Mouse (Mus musculus): ENCODE results near the gene Hoxa6.

GRCm38 (mm10) chr6:52164051-52164625 is 44.4 kb downstream of the Hoxa6 start:
- TF ChIP-seq EP300 (IDR thresholded peaks at IDR 0.05; ENCODE audit: low read depth in 1 of 2, low read length in 2 of 2) (no peak), POLR2A (IDR thresholded peaks at IDR 0.05; ENCODE audit: control insufficient read depth in 1 of 2, insufficient read depth in 1 of 2, low read depth in 1 of 2, low read length in 2 of 2, poor library complexity in 1 of 2) (no peak), JUND (IDR thresholded peaks at IDR 0.05; ENCODE audit: low read depth, low read length) (no peak), ELF1 (IDR thresholded peaks at IDR 0.05; ENCODE audit: low read depth, low read length) (no peak), CTCF (IDR thresholded peaks at IDR 0.05 in 2 of 3, conservative IDR thresholded peaks at IDR 0.05 in 1 of 3; ENCODE audit: control insufficient read depth in 1 of 3, insufficient read depth in 1 of 3, low read depth in 2 of 3, low read length in 3 of 3, poor library complexity in 1 of 3, severe bottlenecking in 1 of 3) (no peak), CHD1 (IDR thresholded peaks at IDR 0.05; ENCODE audit: low read depth, low read length) (no peak), SMC3 (IDR thresholded peaks at IDR 0.05; ENCODE audit: low read depth, low read length) (no peak), E2F4 (IDR thresholded peaks at IDR 0.05; ENCODE audit: borderline replicate concordance, low read depth, low read length) (no peak), HCFC1 (IDR thresholded peaks at IDR 0.05; ENCODE audit: low read depth, low read length) (no peak), GABPA (IDR thresholded peaks at IDR 0.05; ENCODE audit: low read depth, low read length) (no peak)

All from MEL (cell line).